Mouse (Mus musculus) bone marrow, adult 2 months (tissue): Measurements from ENCODE around the gene Tmem63c. TPM values are rescaled to one million over a fixed set of nuclear protein-coding genes. Genes with fewer than 3 reads are reported as not detected.

Source experiments
- H3K27ac ChIP-seq: fragments of 200-500 bp; 2 replicates; pipeline ENCODE4 v1.5.1; 2012; ENCODE audit warnings: low read depth, mild to moderate bottlenecking, control low read depth, inconsistent platforms, low read length; ENCODE audit not compliant: control insufficient read depth, poor library complexity, insufficient read depth
- H3K4me1 ChIP-seq: fragments of 200-500 bp; 2 replicates; pipeline ENCODE4 v1.6.1; 2011; ENCODE audit warnings: low read length; ENCODE audit not compliant: control insufficient read depth, insufficient read depth
- H3K4me3 ChIP-seq: fragments of 200-500 bp; replicated peaks from 2 replicates; pipeline ENCODE3; 2011; ENCODE audit warnings: mild to moderate bottlenecking, low read depth, low read length, control low read depth; ENCODE audit not compliant: control insufficient read depth
- CTCF ChIP-seq: fragments of 200-500 bp; IDR thresholded peaks from 2 replicates; pipeline ENCODE4 v1.5.1; 2011; ENCODE audit warnings: low read length, control low read depth; ENCODE audit not compliant: control insufficient read depth, insufficient read depth
- POLR2A ChIP-seq: fragments of 200-500 bp; IDR thresholded peaks from 2 replicates; pipeline ENCODE4 v1.6.1; 2011; ENCODE audit warnings: low read depth, mild to moderate bottlenecking, control low read depth, low read length, borderline replicate concordance; ENCODE audit not compliant: control insufficient read depth
- WGBS: fragments of 180-500 bp; shearing (Covaris S2); methylation state at CpG from one replicate; pipeline ENCODE4 v1.1.7; 2018; 5-methylcytosine and 5-hydroxymethylcytosine counted together
- polyA plus RNA-seq: library from polyadenylated mRNA; stranded (reverse); fragments of >200 nt; gene quantifications from 2 replicates; pipeline ENCODE4 v1.2.4, GENCODE M21; 2011; ENCODE audit warnings: low replicate concordance; ENCODE audit not compliant: missing spikeins, insufficient read depth, insufficient read length

Tmem63c gene
- polyA plus RNA-seq, 1 experiment, result not detected

DNA sequence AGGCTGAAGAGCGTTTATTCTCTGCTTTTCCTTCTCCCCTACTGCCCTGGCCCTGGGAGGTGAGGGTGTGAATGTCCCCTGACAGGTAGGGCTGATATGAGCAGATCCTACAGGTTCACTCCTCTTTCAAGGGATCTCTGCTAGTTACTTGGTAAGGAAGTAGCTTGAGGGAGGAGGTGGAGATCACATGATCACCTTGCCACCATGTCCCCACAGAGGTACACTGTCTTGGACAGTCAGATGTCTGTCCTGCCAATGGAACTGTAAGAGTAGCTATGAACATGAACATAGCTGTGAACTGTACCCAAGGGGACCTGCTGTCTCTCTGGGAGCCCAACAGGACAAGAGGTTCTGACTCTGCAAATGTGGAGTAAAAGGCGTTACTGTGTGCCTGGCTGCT is 6.9 kb downstream of the Tmem63c start:
- Histone ChIP-seq H3K4me3 (no peak overlapping the region), H3K27ac (no peak overlapping the region), H3K4me1 (no peaks in the 10 kb centered on the region)
- TF ChIP-seq CTCF, result no peak
- no peak for TF ChIP-seq POLR2A
- 66% methylated on average over 2 of the region's 2 CpGs for WGBS

DNA sequence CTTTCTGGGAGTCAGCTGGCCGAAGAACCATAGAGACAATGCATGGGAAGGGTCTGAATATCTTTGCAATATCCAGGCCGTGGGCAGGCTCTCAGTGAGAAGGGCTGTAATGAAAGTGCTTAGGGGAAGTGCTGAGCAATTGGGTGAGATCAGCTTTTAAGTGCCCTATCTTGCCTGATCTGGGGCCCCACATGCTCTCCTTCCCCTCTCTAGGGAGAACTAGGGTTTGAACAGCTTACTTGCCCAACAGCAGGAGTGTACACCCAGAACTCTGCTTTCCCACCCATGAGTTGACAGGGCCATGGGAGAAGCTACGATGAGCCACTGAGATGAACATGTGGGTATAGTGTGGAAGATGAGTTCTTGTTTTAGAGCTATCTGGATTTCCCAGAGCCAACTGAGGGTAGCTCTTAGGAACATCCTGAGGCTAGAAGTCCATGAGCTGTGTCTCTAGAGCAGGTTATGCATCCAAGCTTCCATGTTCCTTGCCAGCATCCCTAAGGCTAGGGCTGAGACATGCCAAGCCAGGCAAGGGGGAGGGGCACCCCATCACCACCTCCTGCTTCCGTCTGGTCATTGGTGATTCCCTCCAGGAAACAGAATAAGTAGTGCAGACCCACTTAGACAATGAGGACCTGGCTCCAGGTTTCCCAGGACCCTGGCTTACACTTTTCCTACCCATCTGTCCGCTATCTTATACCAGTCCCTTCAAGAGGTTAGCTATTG is 8.3 kb downstream of the Tmem63c start:
- 61% methylated on average over 5 of the region's 5 CpGs for WGBS
- Histone ChIP-seq H3K4me3 (no peak overlapping the region), H3K4me1 (no peaks in the 10 kb centered on the region), H3K27ac (no peak overlapping the region)
- TF ChIP-seq POLR2A (no peak), CTCF (no peak)

DNA sequence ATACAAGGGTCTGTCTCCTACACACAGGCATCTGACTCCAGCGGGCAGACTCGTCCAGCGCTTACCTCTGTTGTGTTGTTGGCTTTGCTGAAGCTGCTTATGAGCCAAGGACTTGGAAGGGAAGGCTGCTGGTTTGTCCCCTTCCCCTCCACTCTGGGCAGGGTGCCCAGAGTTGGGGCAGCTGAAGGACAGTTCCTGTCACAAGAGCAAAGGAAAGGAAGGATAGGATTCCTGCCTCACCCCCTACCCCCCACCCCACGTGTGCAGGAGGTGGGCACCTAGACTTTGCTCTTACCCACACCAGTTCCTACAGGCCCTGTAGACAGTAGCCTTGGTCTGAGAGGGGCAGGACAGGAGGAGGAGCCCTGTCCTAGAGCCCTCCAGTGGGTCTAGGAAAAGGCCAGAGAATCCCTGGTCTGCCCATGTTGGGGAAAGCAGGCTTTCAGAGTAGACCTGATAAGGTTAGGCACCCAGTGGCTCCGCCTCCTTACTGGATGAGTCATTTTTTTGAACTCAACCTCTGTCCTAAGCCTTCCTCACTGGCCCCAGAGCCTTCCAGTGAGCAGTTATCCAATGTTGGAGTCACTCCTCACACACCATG is 10.1 kb downstream of the Tmem63c start:
- no peak overlapping the region for H3K27ac ChIP-seq
- H3K4me1 ChIP-seq, result no peaks in the 10 kb centered on the region
- 62% methylated on average over 5 of the region's 5 CpGs for WGBS
- TF ChIP-seq POLR2A, result no peak
- no peak for TF ChIP-seq CTCF
- H3K4me3 ChIP-seq, result no peak overlapping the region

DNA sequence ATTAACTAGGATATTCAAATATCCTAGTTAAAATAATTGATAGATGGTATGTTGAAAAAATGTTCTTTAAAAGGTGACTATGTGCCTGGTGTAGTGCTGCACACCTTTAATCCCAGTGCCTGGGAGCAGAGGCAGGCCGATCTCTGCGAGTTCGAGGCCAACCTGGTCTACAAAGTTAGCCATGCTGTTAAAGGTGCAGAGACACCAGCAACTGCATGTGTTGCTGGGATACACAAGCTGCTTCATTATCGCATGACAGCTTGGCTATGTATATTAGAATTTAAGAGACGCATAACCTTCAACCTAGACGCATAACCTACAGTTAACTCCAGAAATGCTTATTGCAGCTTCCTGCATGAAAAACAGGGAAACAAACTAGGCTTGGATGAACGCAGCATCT is 15.5 kb downstream of the Tmem63c start:
- TF ChIP-seq POLR2A (no peak), CTCF (no peak)
- no peaks in the 10 kb centered on the region for H3K4me1 ChIP-seq
- WGBS, result 86% methylated on average over 7 of the region's 7 CpGs
- no peak overlapping the region for H3K4me3 ChIP-seq
- no peak overlapping the region for H3K27ac ChIP-seq

DNA sequence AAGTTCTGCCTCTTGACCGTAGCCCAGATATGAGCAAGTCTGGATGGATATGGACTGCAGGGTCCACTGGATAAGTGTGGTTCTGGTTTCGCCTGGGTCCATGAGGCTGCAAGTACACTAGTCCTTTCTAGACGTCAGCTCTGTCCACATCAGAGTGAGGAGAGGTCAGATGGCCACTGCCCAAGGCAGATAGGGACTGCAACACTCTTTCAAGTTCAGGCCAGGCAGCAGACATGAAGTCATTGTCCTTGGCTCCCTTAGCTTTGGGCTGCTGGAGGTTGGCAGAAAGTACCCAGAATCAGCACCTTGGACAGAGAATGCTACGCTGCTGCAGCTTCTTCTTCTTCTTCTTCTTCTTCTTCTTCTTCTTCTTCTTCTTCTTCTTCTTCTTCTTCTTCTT is 19.0 kb downstream of the Tmem63c start:
- H3K4me1 ChIP-seq, result no peaks in the 10 kb centered on the region
- H3K4me3 ChIP-seq, result no peak overlapping the region
- TF ChIP-seq CTCF (no peak), POLR2A (no peak)
- WGBS, result 47% methylated on average over 4 of the region's 4 CpGs
- no peak overlapping the region for H3K27ac ChIP-seq

DNA sequence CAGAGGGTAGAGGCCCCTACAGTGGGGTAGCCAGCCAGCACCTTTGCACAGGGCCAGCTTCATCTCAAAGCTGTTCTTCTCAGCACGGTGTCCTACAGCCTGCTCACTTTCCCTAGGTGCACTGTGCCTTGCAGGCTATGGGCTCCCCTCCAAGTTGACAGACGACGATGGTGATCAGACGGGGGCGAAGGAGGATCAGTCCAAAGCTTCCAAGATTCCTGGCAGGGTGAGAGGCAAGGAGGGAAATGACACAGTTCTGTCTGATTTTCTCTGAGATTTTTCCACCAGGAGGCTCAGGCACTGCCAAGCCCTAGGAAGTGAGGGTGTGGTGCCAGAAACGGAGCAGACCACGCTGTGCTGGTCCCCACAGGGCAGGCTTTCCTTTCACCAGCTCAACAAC is 19.7 kb downstream of the Tmem63c start:
- WGBS, result 74% methylated on average over 7 of the region's 7 CpGs
- H3K4me3 ChIP-seq, result no peak overlapping the region
- no peak overlapping the region for H3K27ac ChIP-seq
- no peak for TF ChIP-seq CTCF
- TF ChIP-seq POLR2A, result no peak
- no peaks in the 10 kb centered on the region for H3K4me1 ChIP-seq

DNA sequence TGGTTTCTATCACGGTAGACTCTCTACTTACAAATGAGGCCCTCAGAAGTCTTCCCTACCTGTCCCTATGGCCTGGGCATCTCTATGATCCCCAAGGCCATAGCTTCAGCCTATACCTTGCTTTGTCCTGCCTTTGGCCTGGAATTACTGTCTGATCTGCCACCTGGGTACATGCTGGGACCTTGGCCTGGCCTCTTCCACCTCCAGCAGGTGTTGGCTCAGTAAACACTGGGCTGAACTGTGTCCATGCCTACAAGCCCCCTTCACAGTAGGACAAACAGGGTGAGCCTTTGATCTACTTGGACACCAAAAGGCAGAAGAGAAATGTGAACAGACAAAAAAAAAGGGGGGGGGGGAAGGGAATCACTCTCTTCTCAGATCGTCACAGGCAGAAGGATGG is 21.3 kb downstream of the Tmem63c start:
- H3K4me3 ChIP-seq, result no peak overlapping the region
- no peak for TF ChIP-seq CTCF
- TF ChIP-seq POLR2A, result no peak
- WGBS, result 69% methylated on average over 2 of the region's 2 CpGs
- H3K4me1 ChIP-seq, result no peaks in the 10 kb centered on the region
- H3K27ac ChIP-seq, result no peak overlapping the region

DNA sequence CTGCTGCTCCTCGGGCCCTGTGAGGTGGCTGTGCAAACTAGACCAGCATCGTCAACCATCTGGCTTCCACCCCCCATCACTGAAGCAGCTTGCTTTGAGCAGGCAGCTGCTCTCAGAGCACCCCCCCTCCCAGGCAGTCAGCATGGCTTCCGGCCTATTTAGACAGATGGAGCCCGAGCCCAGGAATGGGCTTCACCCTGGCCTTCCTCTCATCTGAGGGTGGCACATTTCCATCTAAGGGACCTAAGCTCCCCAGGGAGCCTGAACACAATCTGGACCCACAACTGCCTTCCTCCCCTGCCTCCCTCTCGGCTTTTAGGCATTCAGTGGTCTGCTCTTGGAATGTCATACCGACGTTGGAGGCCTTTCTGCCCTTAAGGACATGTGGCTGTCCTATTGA is 22.1 kb downstream of the Tmem63c start:
- TF ChIP-seq POLR2A (no peak), CTCF (no peak)
- no peak overlapping the region for H3K4me3 ChIP-seq
- H3K4me1 ChIP-seq, result no peaks in the 10 kb centered on the region
- 64% methylated on average over 7 of the region's 7 CpGs for WGBS
- no peak overlapping the region for H3K27ac ChIP-seq

DNA sequence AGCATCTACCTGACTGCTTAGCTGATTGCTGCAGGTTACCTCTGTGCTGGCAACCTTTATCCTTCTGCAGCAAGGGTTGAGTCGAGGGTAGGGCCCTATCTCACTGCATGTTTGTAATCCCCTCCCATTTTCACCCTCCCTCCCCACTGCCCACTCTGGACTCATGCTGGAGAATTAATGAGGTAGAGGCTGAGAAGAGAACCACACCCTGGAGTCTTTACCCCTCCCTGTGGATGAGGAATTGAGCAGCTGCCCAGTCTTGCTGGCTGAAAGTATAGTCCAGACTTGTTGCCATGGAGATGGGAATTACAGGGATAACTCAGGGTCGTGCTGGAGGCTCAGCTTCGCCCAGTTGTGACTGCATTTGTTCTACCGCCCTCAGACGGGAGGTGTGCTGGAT is 23.6 kb downstream of the Tmem63c start:
- H3K4me1 ChIP-seq, result no peaks in the 10 kb centered on the region
- WGBS, result 40% methylated on average over 5 of the region's 5 CpGs
- no peak overlapping the region for H3K4me3 ChIP-seq
- no peak overlapping the region for H3K27ac ChIP-seq
- no peak for TF ChIP-seq POLR2A
- no peak for TF ChIP-seq CTCF
